Mouse (Mus musculus): ENCODE results near the gene Pde7b.

Gene Pde7b

GRCm38 (mm10) chr10:20398641-20399390 lies 326.1 kb downstream of the Pde7b start:
- DNase-seq (ENCODE audit: low read depth, low spot score): peak; percentile 12
- Histone ChIP-seq H3K27me3 (ENCODE audit: control insufficient read depth, insufficient read depth, low read length, poor library complexity, severe bottlenecking) (no peaks in the 10 kb centered on the region), H3K36me3 (ENCODE audit: control insufficient read depth, insufficient read depth, low read length, poor library complexity, severe bottlenecking) (no peaks in the 10 kb centered on the region)

GRCm38 (mm10) chr10:20398224-20398623 lies 326.7 kb downstream of the Pde7b start:
- peak; percentile 73 for DNase-seq (ENCODE audit: low read depth, low spot score)
- no peaks in the 10 kb centered on the region for H3K27me3 ChIP-seq (ENCODE audit: control insufficient read depth, insufficient read depth, low read length, poor library complexity, severe bottlenecking)

GRCm38 (mm10) chr10:20395778-20396177 lies 329.1 kb downstream of the Pde7b start:
- Histone ChIP-seq H3K36me3 (ENCODE audit: control insufficient read depth, insufficient read depth, low read length, poor library complexity, severe bottlenecking) (no peaks in the 10 kb centered on the region), H3K27me3 (ENCODE audit: control insufficient read depth, insufficient read depth, low read length, poor library complexity, severe bottlenecking) (no peaks in the 10 kb centered on the region)
- peak; percentile 69 for DNase-seq (ENCODE audit: low read depth, low spot score)

More at GRCm38 (mm10) chr10:20398224-20398623, 326.7 kb downstream of the Pde7b start:
- no peaks in the 10 kb centered on the region for H3K36me3 ChIP-seq (ENCODE audit: control insufficient read depth, insufficient read depth, low read length, poor library complexity, severe bottlenecking)

GRCm38 (mm10) chr10:20394815-20395214 lies 330.1 kb downstream of the Pde7b start:
- DNase-seq (ENCODE audit: low read depth, low spot score): no peak
- no peaks in the 10 kb centered on the region for H3K36me3 ChIP-seq (ENCODE audit: control insufficient read depth, insufficient read depth, low read length, poor library complexity, severe bottlenecking)
- no peaks in the 10 kb centered on the region for H3K27me3 ChIP-seq (ENCODE audit: control insufficient read depth, insufficient read depth, low read length, poor library complexity, severe bottlenecking)

- Histone ChIP-seq H3K36me3 (ENCODE audit: control insufficient read depth, insufficient read depth, low read length, poor library complexity, severe bottlenecking) (no peaks in the 10 kb centered on the region), H3K27me3 (ENCODE audit: control insufficient read depth, insufficient read depth, low read length, poor library complexity, severe bottlenecking) (no peaks in the 10 kb centered on the region)
- no peak for DNase-seq (ENCODE audit: low read depth, low spot score)
Measured at GRCm38 (mm10) chr10:20390568-20390967, 334.3 kb downstream of the Pde7b start.

GRCm38 (mm10) chr10:20382807-20383419 lies 342.0 kb downstream of the Pde7b start:
- DNase-seq (ENCODE audit: low read depth, low spot score): no peak
- no peaks in the 10 kb centered on the region for H3K27me3 ChIP-seq (ENCODE audit: control insufficient read depth, insufficient read depth, low read length, poor library complexity, severe bottlenecking)
- H3K36me3 ChIP-seq (ENCODE audit: control insufficient read depth, insufficient read depth, low read length, poor library complexity, severe bottlenecking): no peaks in the 10 kb centered on the region

- DNase-seq (ENCODE audit: low read depth, low spot score): no peak
- no peaks in the 10 kb centered on the region for H3K36me3 ChIP-seq (ENCODE audit: control insufficient read depth, insufficient read depth, low read length, poor library complexity, severe bottlenecking)
- no peaks in the 10 kb centered on the region for H3K27me3 ChIP-seq (ENCODE audit: control insufficient read depth, insufficient read depth, low read length, poor library complexity, severe bottlenecking)
Measured at GRCm38 (mm10) chr10:20381352-20381751, 343.5 kb downstream of the Pde7b start.

- DNase-seq (ENCODE audit: low read depth, low spot score): no peak
- Histone ChIP-seq H3K27me3 (ENCODE audit: control insufficient read depth, insufficient read depth, low read length, poor library complexity, severe bottlenecking) (no peaks in the 10 kb centered on the region), H3K36me3 (ENCODE audit: control insufficient read depth, insufficient read depth, low read length, poor library complexity, severe bottlenecking) (no peaks in the 10 kb centered on the region)
Measured at GRCm38 (mm10) chr10:20380798-20381197, 344.1 kb downstream of the Pde7b start.

- no peaks in the 10 kb centered on the region for H3K27me3 ChIP-seq (ENCODE audit: control insufficient read depth, insufficient read depth, low read length, poor library complexity, severe bottlenecking)
- no peaks in the 10 kb centered on the region for H3K36me3 ChIP-seq (ENCODE audit: control insufficient read depth, insufficient read depth, low read length, poor library complexity, severe bottlenecking)
- DNase-seq (ENCODE audit: low read depth, low spot score): no peak
Measured at GRCm38 (mm10) chr10:20379071-20379735, 345.7 kb downstream of the Pde7b start.

- no peaks in the 10 kb centered on the region for H3K36me3 ChIP-seq (ENCODE audit: control insufficient read depth, insufficient read depth, low read length, poor library complexity, severe bottlenecking)
- no peaks in the 10 kb centered on the region for H3K27me3 ChIP-seq (ENCODE audit: control insufficient read depth, insufficient read depth, low read length, poor library complexity, severe bottlenecking)
- DNase-seq (ENCODE audit: low read depth, low spot score): no peak
Measured at GRCm38 (mm10) chr10:20377621-20378020, 347.3 kb downstream of the Pde7b start.

GRCm38 (mm10) chr10:20372046-20372445 lies 352.8 kb downstream of the Pde7b start:
- H3K27me3 ChIP-seq (ENCODE audit: control insufficient read depth, insufficient read depth, low read length, poor library complexity, severe bottlenecking): no peaks in the 10 kb centered on the region
- no peaks in the 10 kb centered on the region for H3K36me3 ChIP-seq (ENCODE audit: control insufficient read depth, insufficient read depth, low read length, poor library complexity, severe bottlenecking)
- no peak for DNase-seq (ENCODE audit: low read depth, low spot score)

- DNase-seq (ENCODE audit: low read depth, low spot score): no peak
- Histone ChIP-seq H3K27me3 (ENCODE audit: control insufficient read depth, insufficient read depth, low read length, poor library complexity, severe bottlenecking) (no peaks in the 10 kb centered on the region), H3K36me3 (ENCODE audit: control insufficient read depth, insufficient read depth, low read length, poor library complexity, severe bottlenecking) (no peaks in the 10 kb centered on the region)
Measured at GRCm38 (mm10) chr10:20362450-20363118, 362.3 kb downstream of the Pde7b start.

- Histone ChIP-seq H3K36me3 (ENCODE audit: control insufficient read depth, insufficient read depth, low read length, poor library complexity, severe bottlenecking) (no peaks in the 10 kb centered on the region), H3K27me3 (ENCODE audit: control insufficient read depth, insufficient read depth, low read length, poor library complexity, severe bottlenecking) (no peaks in the 10 kb centered on the region)
- DNase-seq (ENCODE audit: low read depth, low spot score): peak; percentile 67
Measured at GRCm38 (mm10) chr10:20361542-20362449, 363.1 kb downstream of the Pde7b start.

- Histone ChIP-seq H3K27me3 (ENCODE audit: control insufficient read depth, insufficient read depth, low read length, poor library complexity, severe bottlenecking) (no peaks in the 10 kb centered on the region), H3K36me3 (ENCODE audit: control insufficient read depth, insufficient read depth, low read length, poor library complexity, severe bottlenecking) (no peaks in the 10 kb centered on the region)
- DNase-seq (ENCODE audit: low read depth, low spot score): no peak
Measured at GRCm38 (mm10) chr10:20348894-20349293, 376.0 kb downstream of the Pde7b start.

All from splenic B cell, adult 2 months (primary cell).